Mouse (Mus musculus): ENCODE measurements around the gene Ddx21. TPM values are rescaled to one million over a fixed set of nuclear protein-coding genes. Genes with fewer than 3 reads are reported as not detected.

Gene Ddx21
- total and polyA plus RNA-seq, 3 experiments = 114 to 327 (median 145) TPM

- Histone ChIP-seq H3K36me3 (replicated peaks in 1 of 2; ENCODE audit: control insufficient read depth in 1 of 2, insufficient read depth in 1 of 2, low read length in 1 of 2) (peaks cover 38 to 63% of the 10 kb centered on the region in 2 experiments), H3K9ac (ENCODE audit: insufficient read depth, low read depth) (peak overlapping the region; percentile 57), H3K4me3 (replicated peaks in 1 of 3; ENCODE audit: low read depth in 2 of 3, low read length in 2 of 3, poor library complexity in 1 of 3) (peak overlapping the region; percentile 77 to 89 (median 83)), H3K4me2 (ENCODE audit: insufficient read depth, low read depth, poor library complexity, severe bottlenecking) (peak overlapping the region; percentile 85), H3K79me2 (replicated peaks; ENCODE audit: control insufficient read depth, extremely low read depth, insufficient read depth, poor library complexity, severe bottlenecking) (peaks cover 16% of the 10 kb centered on the region), H3K27ac (ENCODE audit: insufficient read depth, low read depth) (peak overlapping the region; percentile 14; the same call in 1 of the 2 replicates), H3K9me3 (replicated peaks; ENCODE audit: low read length) (no peaks in the 10 kb centered on the region), H3K4me1 (ENCODE audit: control insufficient read depth in 1 of 2, insufficient read depth in 2 of 2) (peaks cover 0 to 19% of the 10 kb centered on the region in 2 experiments; a peak in 3 of 4 replicates), H3K27me3 (replicated peaks) (no peaks in the 10 kb centered on the region)
- DNase-seq (ENCODE audit: extremely low read depth) = no peak
- TF ChIP-seq ZNF384 (IDR thresholded peaks at IDR 0.05; ENCODE audit: low read depth, low read length) (no peak), NRF1 (IDR thresholded peaks at IDR 0.05; ENCODE audit: low read depth, low read length) (peak; percentile 46; the same call in 1 of the 2 replicates), CHD2 (IDR thresholded peaks at IDR 0.05; ENCODE audit: low read length) (no peak)
- dilution Hi-C loops (cut with MboI; ENCODE audit: extremely low pct_ligation_motif_present, extremely low pct_unique_long_range_greater_than_20kb, low sequenced_read_pairs) (no loop called here), in situ Hi-C loops (cut with MboI; ENCODE audit: low pct_ligation_motif_present, low pct_unique_long_range_greater_than_20kb, low sequenced_read_pairs) (no loop called here)
Observed at GRCm38 (mm10) chr10:62577673-62578337, 24.3 kb downstream of the Ddx21 start.

GRCm38 (mm10) chr10:62575001-62575400, 27.1 kb downstream of the Ddx21 start:
- no peak overlapping the region for H3K9ac ChIP-seq (ENCODE audit: insufficient read depth, low read depth)
- no peaks in the 10 kb centered on the region for H3K27me3 ChIP-seq (replicated peaks)
- H3K4me3 ChIP-seq (replicated peaks in 1 of 3; ENCODE audit: low read depth in 2 of 3, low read length in 2 of 3, poor library complexity in 1 of 3) = no peak overlapping the region
- no peak overlapping the region for H3K27ac ChIP-seq (ENCODE audit: insufficient read depth, low read depth)
- DNase-seq (ENCODE audit: extremely low read depth) = no peak
- H3K9me3 ChIP-seq (replicated peaks; ENCODE audit: low read length) = no peaks in the 10 kb centered on the region
- dilution Hi-C loops (cut with MboI; ENCODE audit: extremely low pct_ligation_motif_present, extremely low pct_unique_long_range_greater_than_20kb, low sequenced_read_pairs) = no loop called here
- H3K36me3 ChIP-seq (replicated peaks in 1 of 2; ENCODE audit: control insufficient read depth in 1 of 2, insufficient read depth in 1 of 2, low read length in 1 of 2) = peaks cover 23 to 52% of the 10 kb centered on the region in 2 experiments
- H3K79me2 ChIP-seq (replicated peaks; ENCODE audit: control insufficient read depth, extremely low read depth, insufficient read depth, poor library complexity, severe bottlenecking) = peaks cover 16% of the 10 kb centered on the region
- H3K4me2 ChIP-seq (ENCODE audit: insufficient read depth, low read depth, poor library complexity, severe bottlenecking) = no peak overlapping the region
- peaks cover 0 to 19% of the 10 kb centered on the region in 2 experiments; a peak in 3 of 4 replicates for H3K4me1 ChIP-seq (ENCODE audit: control insufficient read depth in 1 of 2, insufficient read depth in 2 of 2)
- no peak for TF ChIP-seq ZMIZ1 (IDR thresholded peaks at IDR 0.05; ENCODE audit: low read depth, low read length)
- TF ChIP-seq ELF1 (IDR thresholded peaks at IDR 0.05; ENCODE audit: low read depth, low read length) = no peak
- no peak for TF ChIP-seq CHD1 (IDR thresholded peaks at IDR 0.05; ENCODE audit: low read depth, low read length)
- no peak for TF ChIP-seq NRF1 (IDR thresholded peaks at IDR 0.05; ENCODE audit: low read depth, low read length)
- TF ChIP-seq KAT2A (IDR thresholded peaks at IDR 0.05; ENCODE audit: insufficient replicate concordance, low read length) = no peak
- no peak for TF ChIP-seq NELFE (IDR thresholded peaks at IDR 0.05; ENCODE audit: low read depth, low read length)
- TF ChIP-seq ZC3H11A (IDR thresholded peaks at IDR 0.05; ENCODE audit: low read depth, low read length) = no peak
- TF ChIP-seq RCOR1 (conservative IDR thresholded peaks at IDR 0.05; ENCODE audit: low read depth, low read length) = no peak
- TF ChIP-seq EP300 (IDR thresholded peaks at IDR 0.05; ENCODE audit: low read length) = no peak
- no peak for TF ChIP-seq SMC3 (IDR thresholded peaks at IDR 0.05; ENCODE audit: low read depth, low read length)
- TF ChIP-seq MAZ (IDR thresholded peaks at IDR 0.05; ENCODE audit: low read depth, low read length) = no peak
- TF ChIP-seq MAFK (IDR thresholded peaks at IDR 0.05; ENCODE audit: insufficient replicate concordance, low read length) = no peak
- no peak for TF ChIP-seq BHLHE40 (IDR thresholded peaks at IDR 0.05; ENCODE audit: low read depth, low read length)
- in situ Hi-C loops (cut with MboI; ENCODE audit: low pct_ligation_motif_present, low pct_unique_long_range_greater_than_20kb, low sequenced_read_pairs) = no loop called here
